Mouse (Mus musculus) midbrain, postnatal 0 days (tissue): ENCODE measurements around the gene Lmln. TPM values are rescaled to one million over a fixed set of nuclear protein-coding genes. Genes with fewer than 3 reads are reported as not detected.
A peak's percentile ranks its signal among the peaks of the same experiment; 100 is the strongest.

ENCODE experiments used
- ATAC-seq: fragments of 200-750 bp; cut with Nextera tagmentation; 2 replicates; pipeline ENCODE4 v1.8.0; 2017; ENCODE audit warnings: moderate number of reproducible peaks, mild to moderate bottlenecking, moderate TSS enrichment, moderate library complexity; ENCODE audit not compliant: low FRiP score
- DNase-seq: peaks from one replicate; pipeline ENCODE4 v3.0.0-alpha.2; 2015; ENCODE audit warnings: low spot score
- H3K27ac ChIP-seq: fragments of 300-500 bp; sonication (generic); 2 replicates; pipeline ENCODE4 v1.5.1; 2014; ENCODE audit warnings: low read depth, mild to moderate bottlenecking, low read length, mixed read lengths
- H3K27me3 ChIP-seq: fragments of 300-500 bp; sonication (generic); 2 replicates; pipeline ENCODE4 v1.6.1; 2014; ENCODE audit warnings: low read length, control low read depth, mixed read lengths; ENCODE audit not compliant: insufficient read depth
- H3K36me3 ChIP-seq: fragments of 300-500 bp; sonication (generic); 2 replicates; pipeline ENCODE4 v1.6.1; 2014; ENCODE audit warnings: low read length, control low read depth, mixed read lengths; ENCODE audit not compliant: insufficient read depth
- H3K4me1 ChIP-seq: fragments of 300-500 bp; sonication (generic); 2 replicates; pipeline ENCODE4 v1.6.1; 2014; ENCODE audit warnings: mild to moderate bottlenecking, control low read depth, antibody characterized with exemption, low read length, mixed read lengths; ENCODE audit not compliant: insufficient read depth
- H3K4me2 ChIP-seq: fragments of 300-500 bp; sonication (generic); 2 replicates; pipeline ENCODE4 v1.6.1; 2014; ENCODE audit warnings: low read depth, mild to moderate bottlenecking, low read length, mixed read lengths; ENCODE audit not compliant: poor library complexity, severe bottlenecking
- H3K4me3 ChIP-seq: fragments of 300-500 bp; sonication (generic); 2 replicates; pipeline ENCODE4 v1.5.1; 2014; ENCODE audit warnings: low read depth, mild to moderate bottlenecking, low read length, moderate library complexity
- H3K9ac ChIP-seq: fragments of 300-500 bp; sonication (generic); replicated peaks from 2 replicates; pipeline ENCODE4 v1.6.1; 2014; ENCODE audit warnings: mild to moderate bottlenecking, low read length, moderate library complexity, mixed read lengths; ENCODE audit not compliant: poor library complexity, severe bottlenecking
- H3K9me3 ChIP-seq: fragments of 300-500 bp; sonication (generic); 2 replicates; pipeline ENCODE4 v1.6.1; 2016; ENCODE audit warnings: low read length, control low read depth
- CTCF ChIP-seq: IDR thresholded peaks from 2 replicates; pipeline ENCODE4 v1.5.1; 2016; ENCODE audit warnings: antibody characterized with exemption, mild to moderate bottlenecking
- WGBS: fragments of 180-500 bp; shearing (Covaris S2); extraction: QIAGEN DNeasy Blood & Tissue Kit; methylation state at CpG from one replicate; pipeline ENCODE4 v1.1.7; 2014; 5-methylcytosine and 5-hydroxymethylcytosine counted together
- polyA plus RNA-seq: library from polyadenylated mRNA; unstranded; fragments of >200 nt; fragmentation: Nextera tagmentation; extraction: Ambion mirVana; gene quantifications from 2 replicates; pipeline ENCODE4 v1.2.1, GENCODE M21; 2015
- total RNA-seq: library from RNA; depleted of rRNA; stranded (reverse); fragments of >200 nt; gene quantifications from 2 replicates; pipeline ENCODE4 v1.2.3, GENCODE M21; 2014

Gene Lmln
- total and polyA plus RNA-seq, 2 experiments from 2014 or later = 2.4 to 7.6 TPM

GRCm38 (mm10) chr16:33060926-33061325 lies 1.4 kb upstream of the Lmln start:
- H3K9ac ChIP-seq = no peak overlapping the region
- no peaks in the 10 kb centered on the region for H3K27me3 ChIP-seq
- WGBS = 82% methylated on average over 2 of the region's 2 CpGs
- ATAC-seq (no peak), DNase-seq (no peak)
- H3K27ac ChIP-seq = no peak overlapping the region
- no peak for TF ChIP-seq CTCF
- peaks cover 16% of the 10 kb centered on the region for H3K4me1 ChIP-seq
- H3K4me3 ChIP-seq = no peak overlapping the region
- H3K9me3 ChIP-seq = no peaks in the 10 kb centered on the region
- H3K36me3 ChIP-seq = peaks cover 19% of the 10 kb centered on the region; the same call in 1 of the 2 replicates
- no peak overlapping the region for H3K4me2 ChIP-seq

- no peak overlapping the region for H3K4me3 ChIP-seq
Measured at GRCm38 (mm10) chr16:33061400-33061799, 921 bp upstream of the Lmln start.

GRCm38 (mm10) chr16:33062682-33063131 lies 386 bp downstream of the Lmln start:
- peak overlapping the region; percentile 87 for H3K4me3 ChIP-seq
- H3K27ac ChIP-seq = peak overlapping the region; percentile 73
- peaks cover 28% of the 10 kb centered on the region for H3K36me3 ChIP-seq
- H3K9me3 ChIP-seq = no peaks in the 10 kb centered on the region
- peak overlapping the region; percentile 82 for H3K4me2 ChIP-seq
- peaks cover 16% of the 10 kb centered on the region for H3K4me1 ChIP-seq
- 0% methylated on average over 23 of the region's 35 CpGs for WGBS
- ATAC-seq (peak; percentile 21; the same call in 1 of the 2 replicates), DNase-seq (peak; percentile 32)
- no peak for TF ChIP-seq CTCF
- H3K27me3 ChIP-seq = no peaks in the 10 kb centered on the region
- peak overlapping the region; percentile 76 for H3K9ac ChIP-seq

More at GRCm38 (mm10) chr16:33061400-33061799, 921 bp upstream of the Lmln start:
- Histone ChIP-seq H3K4me1 (peaks cover 16% of the 10 kb centered on the region), H3K27ac (no peak overlapping the region), H3K4me2 (no peak overlapping the region; the same call in 1 of the 2 replicates), H3K9ac (no peak overlapping the region), H3K27me3 (no peaks in the 10 kb centered on the region), H3K36me3 (peaks cover 21% of the 10 kb centered on the region), H3K9me3 (no peaks in the 10 kb centered on the region)
- no peak for TF ChIP-seq CTCF
- WGBS = 52% methylated on average over 11 of the region's 11 CpGs
- DNase-seq = no peak
- no peak for ATAC-seq

GRCm38 (mm10) chr16:33063267-33063666 lies 946 bp downstream of the Lmln start:
- H3K4me1 ChIP-seq = peaks cover 11% of the 10 kb centered on the region
- no peaks in the 10 kb centered on the region for H3K27me3 ChIP-seq
- no peak for ATAC-seq
- 13% methylated on average over 7 of the region's 7 CpGs for WGBS
- TF ChIP-seq CTCF = no peak
- H3K36me3 ChIP-seq = peaks cover 32% of the 10 kb centered on the region
- no peak overlapping the region for H3K27ac ChIP-seq
- H3K4me2 ChIP-seq = peak overlapping the region; percentile 82
- H3K4me3 ChIP-seq = peak overlapping the region; percentile 87
- H3K9me3 ChIP-seq = no peaks in the 10 kb centered on the region
- no peak for DNase-seq
- H3K9ac ChIP-seq = peak overlapping the region; percentile 76; the same call in 1 of the 2 replicates

- peaks cover 24% of the 10 kb centered on the region for H3K36me3 ChIP-seq
- H3K27me3 ChIP-seq = no peaks in the 10 kb centered on the region
- peaks cover 11% of the 10 kb centered on the region for H3K4me1 ChIP-seq
- TF ChIP-seq CTCF = peak; percentile 32; the same call in 1 of the 2 replicates
- 64% methylated on average over 9 of the region's 9 CpGs for WGBS
- no peak overlapping the region for H3K4me3 ChIP-seq
- H3K4me2 ChIP-seq = no peak overlapping the region
- ATAC-seq = no peak
- no peaks in the 10 kb centered on the region for H3K9me3 ChIP-seq
- H3K9ac ChIP-seq = no peak overlapping the region
- no peak for DNase-seq
- H3K27ac ChIP-seq = no peak overlapping the region
Measured at GRCm38 (mm10) chr16:33064636-33065035, 2.3 kb downstream of the Lmln start.

- Histone ChIP-seq H3K9me3 (no peaks in the 10 kb centered on the region), H3K4me3 (no peak overlapping the region), H3K27ac (no peak overlapping the region), H3K4me2 (no peak overlapping the region), H3K9ac (no peak overlapping the region), H3K27me3 (no peaks in the 10 kb centered on the region), H3K36me3 (peaks cover 35% of the 10 kb centered on the region), H3K4me1 (no peaks in the 10 kb centered on the region)
- DNase-seq (no peak), ATAC-seq (no peak)
- no peak for TF ChIP-seq CTCF
Measured at GRCm38 (mm10) chr16:33070928-33071327, 8.6 kb downstream of the Lmln start.
